Mouse (Mus musculus): ENCODE measurements at regions not wholly inside any gene's neighbourhood (a gene's known extent, or its start where the extent isn't known, plus 50 kb on each side); places are given as distances from the start of the nearest gene placed in this dataset.

DNA sequence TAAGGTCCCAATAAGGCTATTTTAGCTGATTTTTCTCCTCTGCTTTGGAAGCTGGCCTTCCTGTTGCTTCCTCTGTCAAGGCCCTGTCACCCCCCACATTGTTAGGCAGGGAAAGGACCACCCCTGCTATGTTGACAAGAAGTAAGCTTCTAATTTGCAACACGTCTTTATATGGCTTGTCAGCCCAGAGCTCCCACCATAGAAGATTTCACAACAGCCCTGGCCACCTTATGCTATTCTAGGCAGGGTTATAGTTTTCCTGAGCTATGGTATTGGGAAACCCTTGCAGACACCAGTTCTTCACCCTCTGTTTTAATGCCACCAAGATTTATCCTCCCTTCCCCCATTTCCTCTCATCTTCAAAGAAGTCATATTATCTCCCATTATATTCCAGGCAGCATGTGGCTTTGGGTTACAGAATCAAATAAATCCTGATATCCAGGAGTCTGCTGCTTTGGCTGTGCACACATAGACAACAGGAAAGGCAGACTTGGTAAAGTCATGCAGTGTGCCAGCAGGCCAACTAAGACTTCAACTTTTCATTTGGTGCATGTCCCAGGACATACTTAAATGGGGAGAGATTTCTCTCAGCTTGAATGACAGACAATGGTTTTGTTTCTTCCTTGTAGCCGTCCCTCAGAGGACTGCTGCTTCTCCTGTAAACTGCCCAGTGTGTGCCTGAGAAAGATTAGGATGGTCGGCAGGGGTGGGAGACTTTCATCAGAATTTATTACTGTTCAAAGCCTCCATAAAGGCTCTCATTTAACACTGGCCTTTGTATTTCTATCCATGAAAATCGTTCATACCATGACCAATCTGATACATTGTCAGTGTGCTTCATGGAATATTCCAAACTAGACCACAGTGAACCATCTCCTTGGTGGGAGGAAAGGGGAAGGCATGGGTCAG lies 146.2 kb upstream of the Hhip start:
- DNase-seq (ENCODE audit: low spot score) (peak; percentile 46), ATAC-seq (replicated peaks; ENCODE audit: low FRiP score, low read depth) (no peak)
- Histone ChIP-seq H3K4me3 (replicated peaks; ENCODE audit: low read depth, low read length) (no peak overlapping the region), H3K4me2 (ENCODE audit: low read length) (no peak overlapping the region), H3K27ac (no peak overlapping the region), H3K9me3 (replicated peaks; ENCODE audit: low read length) (no peaks in the 10 kb centered on the region), H3K36me3 (ENCODE audit: insufficient read depth, low read length) (no peaks in the 10 kb centered on the region), H3K4me1 (replicated peaks; ENCODE audit: insufficient read depth, low read length) (0 out of 2 replicates have a peak, but pooled peaks cover 8% of the 10 kb centered on the region), H3K9ac (ENCODE audit: low read depth, low read length) (no peak overlapping the region), H3K27me3 (ENCODE audit: insufficient read depth, low read length) (no peaks in the 10 kb centered on the region)
- no peak for TF ChIP-seq CTCF (IDR thresholded peaks at IDR 0.05; ENCODE audit: low read depth)
- 33% methylated on average over 4 of the region's 4 CpGs for WGBS

DNA sequence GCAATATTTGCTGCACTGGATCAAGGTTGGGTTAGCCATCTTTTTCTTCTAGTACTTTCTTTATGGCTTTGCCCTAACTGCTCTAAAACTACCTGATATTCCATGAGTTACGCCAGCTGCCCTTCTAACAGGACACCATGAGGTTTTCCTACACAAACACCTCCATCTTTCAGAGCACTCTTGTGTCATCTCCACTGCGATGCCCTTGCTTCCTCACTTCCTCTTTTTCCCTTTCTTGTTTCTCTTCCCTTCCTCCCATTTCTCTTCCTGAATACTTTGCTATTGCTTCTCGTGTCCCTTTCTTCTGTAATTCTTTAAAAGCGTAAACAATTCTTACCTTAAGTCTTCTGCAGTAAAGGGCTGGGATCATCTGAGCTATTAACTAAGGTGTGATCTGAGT lies 139.9 kb upstream of the Hhip start:
- DNase-seq (ENCODE audit: low spot score): no peak
- TF ChIP-seq CTCF (IDR thresholded peaks at IDR 0.05; ENCODE audit: low read depth): no peak
- H3K9me3 ChIP-seq (replicated peaks; ENCODE audit: low read length): no peaks in the 10 kb centered on the region
- H3K4me3 ChIP-seq (replicated peaks; ENCODE audit: low read depth, low read length): no peak overlapping the region
- no peak for ATAC-seq (replicated peaks; ENCODE audit: low FRiP score, low read depth)
- H3K27ac ChIP-seq: no peak overlapping the region
- H3K9ac ChIP-seq (ENCODE audit: low read depth, low read length): no peak overlapping the region
- 84% methylated on average over 4 of the region's 4 CpGs for WGBS
- H3K4me1 ChIP-seq (replicated peaks; ENCODE audit: insufficient read depth, low read length): no peaks in the 10 kb centered on the region
- H3K36me3 ChIP-seq (ENCODE audit: insufficient read depth, low read length): no peaks in the 10 kb centered on the region
- no peaks in the 10 kb centered on the region for H3K27me3 ChIP-seq (ENCODE audit: insufficient read depth, low read length)
- no peak overlapping the region for H3K4me2 ChIP-seq (ENCODE audit: low read length)

DNA sequence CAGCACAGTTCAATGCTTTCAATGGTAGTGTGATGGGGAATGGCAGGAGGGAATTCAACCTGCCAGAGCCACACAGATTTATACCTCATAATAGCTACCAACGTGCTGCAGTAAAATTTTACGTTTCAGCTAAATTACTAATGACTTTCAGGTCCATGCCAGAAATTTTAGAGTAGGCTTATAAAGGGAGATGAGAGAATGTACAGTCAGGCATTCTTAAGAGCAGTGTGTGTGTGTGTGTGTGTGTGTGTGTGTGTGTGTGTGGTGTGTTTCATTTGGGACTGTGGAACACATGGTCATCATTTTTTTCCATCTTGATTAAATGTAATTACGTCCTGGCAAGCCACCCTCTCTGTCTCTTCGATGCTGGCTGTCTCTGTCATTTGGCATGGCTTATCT lies 132.7 kb upstream of the Hhip start:
- Histone ChIP-seq H3K4me3 (replicated peaks; ENCODE audit: low read depth, low read length) (no peak overlapping the region), H3K27ac (no peak overlapping the region), H3K9ac (ENCODE audit: low read depth, low read length) (no peak overlapping the region), H3K36me3 (ENCODE audit: insufficient read depth, low read length) (no peaks in the 10 kb centered on the region), H3K4me1 (replicated peaks; ENCODE audit: insufficient read depth, low read length) (no peaks in the 10 kb centered on the region), H3K4me2 (ENCODE audit: low read length) (no peak overlapping the region), H3K27me3 (ENCODE audit: insufficient read depth, low read length) (no peaks in the 10 kb centered on the region), H3K9me3 (replicated peaks; ENCODE audit: low read length) (no peaks in the 10 kb centered on the region)
- ATAC-seq (replicated peaks; ENCODE audit: low FRiP score, low read depth) (no peak), DNase-seq (ENCODE audit: low spot score) (no peak)
- no peak for TF ChIP-seq CTCF (IDR thresholded peaks at IDR 0.05; ENCODE audit: low read depth)
- WGBS: 44% methylated on average over 4 of the region's 4 CpGs

DNA sequence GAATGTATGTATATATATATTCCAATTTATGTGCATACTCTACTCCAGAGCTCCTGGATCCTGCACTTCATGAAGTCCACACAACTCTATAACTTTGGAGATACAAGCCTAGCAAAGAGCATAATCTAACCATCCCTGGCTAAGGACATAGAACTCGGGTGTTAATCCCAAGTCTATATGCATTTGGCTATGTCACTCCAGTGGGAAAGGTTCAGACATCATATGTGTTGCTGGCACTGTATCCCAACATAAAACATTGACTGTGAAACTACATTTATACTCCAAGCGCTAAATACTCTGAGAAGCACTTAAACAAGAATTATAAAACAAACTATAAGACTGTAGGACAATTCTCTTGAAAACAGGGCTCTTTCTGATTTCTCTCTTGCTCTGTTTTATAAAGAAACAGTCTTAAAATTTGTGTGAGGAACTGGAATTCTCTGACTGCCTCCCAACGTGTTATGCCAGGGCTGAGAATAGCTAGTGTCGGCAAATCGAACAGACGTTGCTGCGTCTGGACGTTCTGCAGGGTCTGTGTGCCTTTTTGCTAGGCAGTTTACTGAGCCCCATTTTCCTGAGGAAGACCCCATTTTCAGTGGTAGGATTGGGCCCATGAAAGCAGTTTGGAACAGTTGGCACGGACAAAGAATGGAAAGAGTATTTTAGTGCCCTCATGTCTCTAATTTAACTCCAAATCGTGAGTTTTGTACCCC lies 132.1 kb upstream of the Hhip start:
- H3K4me1 ChIP-seq (replicated peaks; ENCODE audit: insufficient read depth, low read length): no peaks in the 10 kb centered on the region
- no peak for ATAC-seq (replicated peaks; ENCODE audit: low FRiP score, low read depth)
- no peak overlapping the region for H3K4me3 ChIP-seq (replicated peaks; ENCODE audit: low read depth, low read length)
- H3K27ac ChIP-seq: no peak overlapping the region
- H3K4me2 ChIP-seq (ENCODE audit: low read length): no peak overlapping the region
- H3K9me3 ChIP-seq (replicated peaks; ENCODE audit: low read length): no peaks in the 10 kb centered on the region
- no peak overlapping the region for H3K9ac ChIP-seq (ENCODE audit: low read depth, low read length)
- TF ChIP-seq CTCF (IDR thresholded peaks at IDR 0.05; ENCODE audit: low read depth): no peak
- H3K27me3 ChIP-seq (ENCODE audit: insufficient read depth, low read length): no peaks in the 10 kb centered on the region
- WGBS: 71% methylated on average over 10 of the region's 10 CpGs
- no peaks in the 10 kb centered on the region for H3K36me3 ChIP-seq (ENCODE audit: insufficient read depth, low read length)
- DNase-seq (ENCODE audit: low spot score): no peak

DNA sequence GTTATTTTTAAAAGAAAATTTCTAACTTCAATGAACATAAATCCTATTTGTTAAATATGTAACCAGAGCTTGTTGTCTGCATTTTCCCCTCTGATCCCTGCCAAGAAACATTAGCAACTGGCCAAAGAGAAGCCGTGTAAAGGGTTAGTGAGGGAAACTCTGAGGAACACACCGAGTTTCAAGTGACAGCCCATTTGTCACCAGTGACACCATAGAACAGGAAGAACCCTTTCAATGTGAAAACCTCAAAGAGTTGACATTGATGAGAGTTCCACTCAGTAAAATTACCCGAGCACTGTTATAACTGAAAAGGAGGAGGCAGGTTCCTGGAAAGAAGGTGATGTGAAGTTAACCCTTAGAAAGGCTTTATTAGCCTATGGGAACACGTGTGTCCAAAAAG lies 127.5 kb upstream of the Hhip start:
- ATAC-seq (replicated peaks; ENCODE audit: low FRiP score, low read depth) (no peak), DNase-seq (ENCODE audit: low spot score) (no peak)
- Histone ChIP-seq H3K4me2 (ENCODE audit: low read length) (no peak overlapping the region), H3K9me3 (replicated peaks; ENCODE audit: low read length) (no peaks in the 10 kb centered on the region), H3K36me3 (ENCODE audit: insufficient read depth, low read length) (no peaks in the 10 kb centered on the region), H3K4me1 (replicated peaks; ENCODE audit: insufficient read depth, low read length) (no peaks in the 10 kb centered on the region), H3K27me3 (ENCODE audit: insufficient read depth, low read length) (no peaks in the 10 kb centered on the region), H3K27ac (no peak overlapping the region), H3K9ac (ENCODE audit: low read depth, low read length) (no peak overlapping the region), H3K4me3 (replicated peaks; ENCODE audit: low read depth, low read length) (no peak overlapping the region)
- TF ChIP-seq CTCF (IDR thresholded peaks at IDR 0.05; ENCODE audit: low read depth): no peak
- WGBS: 18% methylated on average over 4 of the region's 4 CpGs

DNA sequence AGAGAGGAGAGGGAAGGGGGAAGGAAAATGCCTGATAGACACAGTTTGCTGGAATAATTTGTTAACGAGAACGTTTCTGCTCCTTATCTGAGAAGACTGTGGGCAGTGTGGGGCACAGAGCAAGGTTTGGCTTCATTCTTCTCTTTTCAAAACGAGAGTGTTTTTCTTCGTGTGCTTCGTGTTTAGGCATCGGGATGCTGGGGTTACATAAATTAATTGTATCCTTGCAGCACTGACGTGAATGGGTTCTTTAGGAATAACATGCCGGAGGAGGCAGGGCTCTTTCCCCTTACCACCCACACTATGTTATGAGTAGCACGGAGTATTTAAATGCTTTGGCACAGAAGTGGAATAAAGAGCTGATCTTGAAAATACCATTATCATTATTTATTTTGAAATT lies 110.9 kb upstream of the Hhip start:
- Histone ChIP-seq H3K4me3 (replicated peaks; ENCODE audit: low read depth, low read length) (no peak overlapping the region), H3K4me1 (replicated peaks; ENCODE audit: insufficient read depth, low read length) (no peaks in the 10 kb centered on the region), H3K36me3 (ENCODE audit: insufficient read depth, low read length) (no peaks in the 10 kb centered on the region), H3K9me3 (replicated peaks; ENCODE audit: low read length) (no peaks in the 10 kb centered on the region), H3K4me2 (ENCODE audit: low read length) (no peak overlapping the region), H3K27ac (no peak overlapping the region), H3K9ac (ENCODE audit: low read depth, low read length) (no peak overlapping the region), H3K27me3 (ENCODE audit: insufficient read depth, low read length) (no peaks in the 10 kb centered on the region)
- TF ChIP-seq CTCF (IDR thresholded peaks at IDR 0.05; ENCODE audit: low read depth): no peak
- no peak for DNase-seq (ENCODE audit: low spot score)
- no peak for ATAC-seq (replicated peaks; ENCODE audit: low FRiP score, low read depth)
- 35% methylated on average over 9 of the region's 9 CpGs for WGBS
